Mouse (Mus musculus): ENCODE measurements around the gene Gm21887. TPM values are rescaled to one million over a fixed set of nuclear protein-coding genes. Genes with fewer than 3 reads are reported as not detected.
A peak's percentile ranks its signal among the peaks of the same experiment; 100 is the strongest.
"Not testable (repeated sequence)": the region's sequence is repeated elsewhere in the genome, so short reads cannot be mapped to it uniquely, and the experiment has no call there.

Gene Gm21887
- polyA plus RNA-seq, 1 experiment from 2014 or later, result 273 TPM

DNA sequence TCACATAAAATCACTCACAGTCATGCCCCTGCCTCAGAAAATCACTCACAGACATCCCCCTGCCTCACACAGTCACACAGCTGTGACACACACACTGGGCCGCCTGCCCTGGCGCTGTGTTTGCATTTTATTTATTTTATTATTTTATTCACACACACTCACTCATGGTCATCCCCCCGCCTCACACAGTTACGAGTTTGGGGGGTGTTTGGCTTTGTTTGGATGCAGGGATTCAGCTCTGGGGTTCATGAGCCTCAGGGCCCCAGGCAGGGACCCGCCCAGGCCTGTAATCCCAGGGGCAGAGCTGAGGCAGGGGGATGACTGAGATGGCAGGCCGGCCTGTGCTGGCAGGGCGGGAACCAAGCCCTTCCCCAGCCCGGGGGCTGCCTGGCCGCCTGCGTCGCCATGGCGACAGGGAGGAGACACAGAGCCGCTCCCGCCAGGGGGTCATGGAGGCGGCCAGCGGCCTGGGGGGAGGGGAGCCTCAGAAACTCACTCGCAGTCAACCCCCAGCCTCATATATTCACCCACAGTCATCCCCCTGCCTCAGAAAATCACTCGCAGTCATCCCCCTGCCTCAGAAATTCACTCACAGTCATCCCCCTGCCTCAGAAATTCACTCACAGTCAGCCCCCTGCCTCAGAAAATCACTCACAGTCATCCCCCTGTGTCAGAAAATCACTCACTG is 6.8 kb upstream of the Gm21887 start:
- H3K27ac ChIP-seq; H3K4me3 ChIP-seq (replicated peaks); H3K4me1 ChIP-seq; ATAC-seq (ENCODE audit: insufficient read depth, low FRiP score, low read depth); H3K9me3 ChIP-seq; H3K4me2 ChIP-seq; H3K27me3 ChIP-seq (replicated peaks); H3K9ac ChIP-seq; H3K36me3 ChIP-seq: not testable (repeated sequence)
- WGBS, result 42% methylated on average over 12 of the region's 18 CpGs

DNA sequence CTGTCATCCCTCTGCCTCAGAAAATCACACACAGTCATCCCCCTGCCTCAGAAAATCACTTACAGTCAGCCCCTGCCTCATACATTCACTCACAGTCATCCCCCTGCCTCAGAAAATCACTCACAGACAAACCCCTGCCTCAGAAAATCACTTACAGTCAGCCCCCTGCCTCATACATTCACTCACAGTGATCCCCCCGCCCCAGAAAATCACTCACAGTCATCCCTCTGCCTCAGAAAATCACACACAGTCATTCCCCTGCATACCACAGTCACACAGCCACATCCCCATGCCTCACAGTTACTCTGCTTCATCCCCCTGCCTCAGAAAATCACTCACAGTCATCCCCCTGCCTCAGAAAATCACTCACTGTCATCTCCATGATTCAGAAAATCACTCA is 5.9 kb upstream of the Gm21887 start:
- H3K27me3 ChIP-seq (replicated peaks); ATAC-seq (ENCODE audit: insufficient read depth, low FRiP score, low read depth); H3K4me2 ChIP-seq; H3K9me3 ChIP-seq; H3K4me1 ChIP-seq; H3K4me3 ChIP-seq (replicated peaks); H3K36me3 ChIP-seq; H3K9ac ChIP-seq; H3K27ac ChIP-seq: not testable (repeated sequence)
- 25% methylated on average over 1 of the region's 1 CpGs for WGBS

GRCm38 (mm10) chrX:170004236-170004635 is 5.2 kb upstream of the Gm21887 start:
- not testable (repeated sequence) for ATAC-seq (ENCODE audit: insufficient read depth, low FRiP score, low read depth); H3K4me2 ChIP-seq; H3K9me3 ChIP-seq; H3K27ac ChIP-seq; H3K9ac ChIP-seq; H3K4me3 ChIP-seq (replicated peaks); H3K27me3 ChIP-seq (replicated peaks); H3K36me3 ChIP-seq; H3K4me1 ChIP-seq
- WGBS, result 56% methylated on average over 2 of the region's 2 CpGs

- H3K4me3 ChIP-seq (replicated peaks); H3K27ac ChIP-seq; H3K9ac ChIP-seq; H3K36me3 ChIP-seq; H3K4me1 ChIP-seq; H3K27me3 ChIP-seq (replicated peaks); H3K4me2 ChIP-seq; ATAC-seq (ENCODE audit: insufficient read depth, low FRiP score, low read depth): not testable (repeated sequence)
- H3K9me3 ChIP-seq, result peaks cover 11% of the 10 kb centered on the region
- 23% methylated on average over 5 of the region's 5 CpGs for WGBS
Observed at GRCm38 (mm10) chrX:170004793-170005192, 4.7 kb upstream of the Gm21887 start.

- not testable (repeated sequence) for H3K36me3 ChIP-seq; H3K4me3 ChIP-seq (replicated peaks); H3K4me1 ChIP-seq; H3K4me2 ChIP-seq; H3K27me3 ChIP-seq (replicated peaks); H3K27ac ChIP-seq; H3K9ac ChIP-seq; ATAC-seq (ENCODE audit: insufficient read depth, low FRiP score, low read depth)
- WGBS, result 20% methylated on average over 13 of the region's 13 CpGs
- H3K9me3 ChIP-seq, result peaks cover 11% of the 10 kb centered on the region
Observed at GRCm38 (mm10) chrX:170005194-170005593, 4.3 kb upstream of the Gm21887 start.

- H3K4me3 ChIP-seq (replicated peaks); H3K9ac ChIP-seq; H3K27ac ChIP-seq; H3K4me1 ChIP-seq; H3K27me3 ChIP-seq (replicated peaks); H3K36me3 ChIP-seq; H3K4me2 ChIP-seq; ATAC-seq (ENCODE audit: insufficient read depth, low FRiP score, low read depth): not testable (repeated sequence)
- WGBS, result 51% methylated on average over 1 of the region's 1 CpGs
- H3K9me3 ChIP-seq, result peaks cover 15% of the 10 kb centered on the region
Observed at GRCm38 (mm10) chrX:170005695-170006297, 3.7 kb upstream of the Gm21887 start.

DNA sequence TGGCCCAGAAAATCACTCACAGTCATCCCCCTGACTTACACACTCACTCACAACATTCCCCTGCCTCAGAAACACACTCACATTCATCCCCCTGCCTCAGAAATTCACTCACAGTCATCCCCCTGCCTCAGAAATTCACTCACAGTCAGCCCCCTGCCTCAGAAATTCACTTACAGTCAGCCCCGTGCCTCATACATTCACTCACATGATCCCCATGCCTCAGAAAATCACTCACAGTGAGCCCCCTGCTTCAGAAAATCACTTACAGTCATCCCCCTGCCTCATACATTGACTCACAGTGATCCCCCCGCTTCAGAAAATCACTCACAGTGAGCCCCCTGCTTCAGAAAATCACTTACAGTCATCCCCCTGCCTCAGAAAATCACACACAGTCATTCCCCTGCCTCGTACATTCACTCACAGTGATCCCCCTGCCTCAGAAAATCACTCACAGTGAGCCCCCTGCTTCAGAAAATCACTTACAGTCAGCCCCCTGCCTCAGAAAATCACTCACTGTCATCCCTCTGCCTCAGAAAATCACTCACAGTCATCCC is 2.7 kb upstream of the Gm21887 start:
- not testable (repeated sequence) for H3K36me3 ChIP-seq; H3K4me2 ChIP-seq; H3K9ac ChIP-seq; H3K27me3 ChIP-seq (replicated peaks); H3K4me1 ChIP-seq; ATAC-seq (ENCODE audit: insufficient read depth, low FRiP score, low read depth); H3K27ac ChIP-seq; H3K4me3 ChIP-seq (replicated peaks)
- WGBS, result 54% methylated on average over 3 of the region's 3 CpGs
- peaks cover 19% of the 10 kb centered on the region for H3K9me3 ChIP-seq

GRCm38 (mm10) chrX:170007375-170008178 is 1.9 kb upstream of the Gm21887 start:
- peaks cover 19% of the 10 kb centered on the region for H3K9me3 ChIP-seq
- H3K36me3 ChIP-seq; H3K4me2 ChIP-seq; H3K27me3 ChIP-seq (replicated peaks); H3K27ac ChIP-seq; H3K9ac ChIP-seq; H3K4me1 ChIP-seq; H3K4me3 ChIP-seq (replicated peaks); ATAC-seq (ENCODE audit: insufficient read depth, low FRiP score, low read depth): not testable (repeated sequence)
- WGBS, result 52% methylated on average over 2 of the region's 2 CpGs

DNA sequence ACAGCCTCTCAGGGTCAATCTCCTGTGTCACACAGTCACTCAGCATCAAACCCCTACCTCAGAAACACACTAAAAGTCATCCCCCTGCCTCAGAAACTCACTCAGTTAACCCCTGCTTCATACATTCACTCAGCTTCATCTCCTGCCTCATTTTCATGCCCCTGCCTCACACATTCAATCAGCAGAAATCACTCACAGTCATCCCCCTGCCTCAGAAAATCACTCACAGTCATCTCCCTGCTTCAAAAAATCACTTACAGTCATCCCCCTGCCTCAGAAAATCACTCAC is 1.3 kb upstream of the Gm21887 start:
- H3K9ac ChIP-seq; H3K36me3 ChIP-seq; H3K4me3 ChIP-seq (replicated peaks); H3K4me2 ChIP-seq; H3K27ac ChIP-seq; H3K4me1 ChIP-seq; H3K27me3 ChIP-seq (replicated peaks); ATAC-seq (ENCODE audit: insufficient read depth, low FRiP score, low read depth): not testable (repeated sequence)
- peaks cover 19% of the 10 kb centered on the region for H3K9me3 ChIP-seq

DNA sequence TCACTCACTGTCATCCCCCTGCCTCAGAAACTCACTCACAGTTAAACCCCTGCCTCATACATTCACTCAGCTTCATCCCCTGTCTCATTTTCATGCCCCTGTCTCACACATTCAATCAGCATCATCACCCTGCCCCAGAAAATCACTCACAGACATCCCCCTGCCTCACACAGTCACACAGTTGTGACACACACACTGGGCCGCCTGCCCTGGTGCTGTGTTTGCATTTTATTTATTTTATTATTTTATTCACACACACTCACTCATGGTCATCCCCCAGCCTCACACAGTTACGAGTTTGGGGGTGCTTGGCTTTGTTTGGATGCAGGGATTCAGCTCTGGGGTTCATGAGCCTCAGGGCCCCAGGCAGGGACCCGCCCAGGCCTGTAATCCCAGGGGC is 875 bp upstream of the Gm21887 start:
- 39% methylated on average over 3 of the region's 3 CpGs for WGBS
- not testable (repeated sequence) for H3K36me3 ChIP-seq; ATAC-seq (ENCODE audit: insufficient read depth, low FRiP score, low read depth); H3K4me2 ChIP-seq; H3K4me1 ChIP-seq; H3K27ac ChIP-seq; H3K9ac ChIP-seq; H3K4me3 ChIP-seq (replicated peaks); H3K27me3 ChIP-seq (replicated peaks)
- peaks cover 19% of the 10 kb centered on the region for H3K9me3 ChIP-seq

- not testable (repeated sequence) for H3K4me1 ChIP-seq; H3K36me3 ChIP-seq; H3K4me2 ChIP-seq; H3K27me3 ChIP-seq (replicated peaks)
- WGBS, result 58% methylated on average over 25 of the region's 25 CpGs
- peak overlapping the region; percentile 67; the same call in 1 of the 2 replicates for H3K27ac ChIP-seq
- H3K9ac ChIP-seq, result peak overlapping the region; percentile 54
- ATAC-seq (ENCODE audit: insufficient read depth, low FRiP score, low read depth), result peak; percentile 97
- H3K4me3 ChIP-seq (replicated peaks), result peak overlapping the region; percentile 53
- H3K9me3 ChIP-seq, result peaks cover 16% of the 10 kb centered on the region
Observed at GRCm38 (mm10) chrX:170009801-170010221, 352 bp downstream of the Gm21887 start.
